Mouse (Mus musculus): ENCODE measurements around the gene 4933415A04Rik.

Gene 4933415A04Rik

GRCm38 (mm10) chr11:43632566-43632965, 45.7 kb downstream of the 4933415A04Rik start:
- no peak for DNase-seq (ENCODE audit: low spot score)

GRCm38 (mm10) chr11:43633165-43633564, 46.3 kb downstream of the 4933415A04Rik start:
- no peak for DNase-seq (ENCODE audit: low spot score)

GRCm38 (mm10) chr11:43633658-43634401, 47.0 kb downstream of the 4933415A04Rik start:
- peak; percentile 77 for DNase-seq (ENCODE audit: low spot score)

- DNase-seq (ENCODE audit: low spot score), result no peak
These were observed 49.9 kb downstream of the 4933415A04Rik start for GRCm38 (mm10) chr11:43636761-43637160.

GRCm38 (mm10) chr11:43638486-43638885, 51.6 kb downstream of the 4933415A04Rik start:
- DNase-seq (ENCODE audit: low spot score), result no peak

Measured in testis, postnatal 10 days (tissue).